Mouse (Mus musculus): Measurements from ENCODE around the gene Utrn.

Utrn gene

GRCm38 (mm10) chr10:12545440-12545839 lies 323.7 kb downstream of the Utrn start:
- no peak for DNase-seq (ENCODE audit: low spot score in 2 of 2)

DNA sequence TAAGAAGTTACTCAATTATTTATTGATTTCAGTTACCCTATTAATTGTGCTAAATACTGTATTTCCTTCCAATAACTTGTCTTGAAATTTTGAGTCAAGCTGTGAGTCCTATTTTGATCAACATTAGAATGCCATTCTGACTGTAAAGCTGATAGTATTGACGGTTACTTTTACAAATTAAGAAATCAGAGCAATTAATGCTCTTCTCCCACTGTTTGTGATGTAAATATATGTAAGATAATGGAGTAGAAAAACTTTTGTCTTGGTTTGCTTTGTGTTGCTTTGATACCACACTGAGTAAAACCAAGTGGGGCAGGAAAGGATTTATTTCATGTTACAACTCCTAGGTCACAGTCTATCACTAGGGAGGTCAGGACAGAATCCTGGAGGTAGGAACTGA lies 327.4 kb downstream of the Utrn start:
- no peak for DNase-seq (ENCODE audit: low spot score in 2 of 2)

DNA sequence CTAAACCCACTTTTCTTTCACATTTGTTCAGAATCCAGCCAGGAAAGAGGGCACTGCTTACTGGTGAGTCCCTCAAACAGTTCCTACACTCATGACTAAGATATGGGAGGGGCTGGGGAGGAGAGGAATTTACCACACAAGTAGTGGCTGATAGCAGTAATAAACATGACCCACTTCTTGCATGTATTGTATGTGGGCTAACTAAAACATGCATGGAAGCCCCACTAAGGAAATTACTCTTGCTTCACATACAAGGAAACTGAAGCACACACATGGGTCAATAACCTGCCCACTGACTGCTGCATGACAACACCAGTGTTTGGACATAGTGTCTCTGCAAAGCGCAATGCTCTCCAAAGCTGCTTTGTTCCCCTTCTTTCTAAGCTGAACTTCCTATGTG lies 333.9 kb downstream of the Utrn start:
- DNase-seq (ENCODE audit: low spot score in 2 of 2): no peak

GRCm38 (mm10) chr10:12534801-12535200 lies 334.4 kb downstream of the Utrn start:
- no peak for DNase-seq (ENCODE audit: low spot score in 2 of 2)

DNA sequence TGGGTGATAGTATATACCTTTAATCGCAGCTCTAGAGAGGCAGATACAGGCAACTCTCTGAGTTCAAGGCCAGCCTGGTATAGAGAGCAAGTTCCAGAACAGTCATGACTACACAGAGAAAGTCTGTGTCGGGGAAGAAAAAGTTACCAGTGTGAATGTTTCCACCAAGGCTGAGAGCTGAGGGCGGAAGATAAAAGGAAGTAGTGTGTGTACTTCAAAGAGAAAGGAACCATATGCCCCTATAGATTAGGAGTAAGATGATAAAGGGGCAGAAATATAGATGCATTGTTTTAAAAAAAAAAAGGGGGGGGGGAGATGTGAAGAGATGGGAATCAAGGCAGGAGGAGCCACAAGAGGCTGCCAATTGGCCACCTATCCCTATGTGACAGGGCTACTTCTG lies 334.9 kb downstream of the Utrn start:
- DNase-seq (ENCODE audit: low spot score in 2 of 2): no peak

DNA sequence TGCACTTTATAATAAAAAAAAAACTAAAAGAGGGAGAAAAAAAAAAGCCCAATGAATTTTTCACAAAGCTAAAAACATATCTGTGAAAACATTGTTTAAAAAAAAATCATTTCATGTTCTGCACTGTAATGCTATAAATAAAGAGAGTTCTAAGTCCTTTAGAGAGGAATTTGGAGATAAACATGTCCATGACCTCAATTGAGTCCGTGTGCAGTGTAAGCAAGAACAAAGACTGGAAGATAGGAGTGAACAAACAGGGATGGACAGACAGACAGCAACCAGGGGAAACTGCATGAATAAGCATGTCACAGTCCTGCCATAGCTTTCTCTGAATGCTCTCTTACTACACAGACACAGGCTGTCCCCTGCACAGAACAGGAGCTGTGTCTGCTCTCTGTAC lies 347.1 kb downstream of the Utrn start:
- DNase-seq (ENCODE audit: low spot score in 2 of 2): no peak

DNA sequence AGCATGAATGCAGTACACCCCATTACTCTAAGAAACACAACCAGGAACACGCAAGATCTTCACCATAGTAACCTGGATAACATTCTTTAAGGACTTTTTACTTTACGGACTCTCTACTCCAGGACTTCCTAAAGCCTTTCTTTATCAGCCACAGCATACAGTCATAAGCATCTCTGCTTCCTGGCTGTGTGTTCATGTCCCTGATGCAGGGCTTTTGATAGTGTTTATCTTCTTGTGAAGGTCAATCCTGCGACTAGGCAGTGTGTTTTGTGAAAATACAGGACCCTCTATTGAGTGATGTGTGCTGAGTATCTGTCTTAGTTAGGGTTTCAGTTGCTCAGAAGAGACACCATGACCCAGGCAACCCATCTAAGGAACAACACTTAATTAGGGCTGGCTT lies 351.0 kb downstream of the Utrn start:
- DNase-seq (ENCODE audit: low spot score in 2 of 2): no peak

DNA sequence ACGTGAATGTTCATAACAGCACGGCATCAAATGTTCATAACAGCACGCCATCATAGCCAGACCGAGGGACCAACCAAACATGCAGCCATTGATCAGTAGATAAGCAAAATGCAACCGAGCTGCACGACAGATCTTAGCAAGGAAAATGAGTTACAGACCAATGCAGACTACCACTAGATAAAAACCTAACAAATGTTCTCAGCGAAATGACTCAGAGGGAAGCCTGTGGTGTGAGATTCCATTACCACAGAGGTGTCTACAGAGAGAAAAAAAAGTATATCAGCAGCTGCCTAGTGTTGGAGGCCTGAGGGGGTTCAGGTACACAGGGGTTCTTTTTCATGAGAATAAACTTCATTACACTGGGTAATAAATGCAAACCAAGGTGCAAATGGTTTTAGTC lies 363.6 kb downstream of the Utrn start:
- no peak for DNase-seq (ENCODE audit: low spot score in 2 of 2)

GRCm38 (mm10) chr10:12500489-12500888 lies 368.7 kb downstream of the Utrn start:
- no peak for DNase-seq (ENCODE audit: low spot score in 2 of 2)

GRCm38 (mm10) chr10:12497555-12497954 lies 371.6 kb downstream of the Utrn start:
- no peak for DNase-seq (ENCODE audit: low spot score in 2 of 2)

- DNase-seq (ENCODE audit: low spot score in 2 of 2): no peak
These were observed 379.5 kb downstream of the Utrn start for GRCm38 (mm10) chr10:12489551-12490177.

DNA sequence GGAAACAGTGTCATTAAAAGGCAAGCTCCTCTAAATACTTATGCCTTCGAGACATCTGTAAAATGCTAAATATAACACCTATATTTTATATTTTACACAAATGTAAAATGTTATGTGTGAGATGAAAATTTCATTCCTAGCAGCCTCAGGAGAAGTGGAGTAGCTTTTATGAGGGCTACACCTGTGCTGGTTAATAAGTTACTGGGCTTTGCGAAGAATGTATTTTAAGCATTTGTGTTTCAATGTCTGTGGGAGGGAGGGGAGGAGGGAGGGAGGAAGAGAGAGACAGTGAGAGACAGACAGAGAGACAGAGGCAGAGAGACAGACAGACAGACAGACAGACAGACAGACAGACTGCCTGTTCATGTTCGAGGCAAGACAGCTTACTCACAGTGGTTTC lies 380.6 kb downstream of the Utrn start:
- no peak for DNase-seq (ENCODE audit: low spot score in 2 of 2)

DNA sequence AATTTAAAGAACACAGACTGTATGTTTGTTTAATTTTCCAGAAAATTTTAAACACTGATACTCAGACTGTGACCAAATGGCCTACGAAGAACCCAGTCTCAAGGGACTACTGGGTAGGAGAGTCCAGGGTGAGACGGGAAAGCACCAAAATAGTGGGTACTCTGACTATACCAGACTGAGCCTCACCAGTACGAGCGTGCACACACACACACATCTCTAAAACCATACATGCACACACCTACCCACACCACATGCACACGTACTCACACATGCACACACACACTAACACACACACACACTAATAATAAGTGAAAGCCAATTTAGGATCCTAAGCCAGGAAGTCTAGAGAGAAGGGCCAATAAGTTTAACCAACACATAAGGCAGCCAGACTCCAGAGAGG lies 381.0 kb downstream of the Utrn start:
- no peak for DNase-seq (ENCODE audit: low spot score in 2 of 2)

DNA sequence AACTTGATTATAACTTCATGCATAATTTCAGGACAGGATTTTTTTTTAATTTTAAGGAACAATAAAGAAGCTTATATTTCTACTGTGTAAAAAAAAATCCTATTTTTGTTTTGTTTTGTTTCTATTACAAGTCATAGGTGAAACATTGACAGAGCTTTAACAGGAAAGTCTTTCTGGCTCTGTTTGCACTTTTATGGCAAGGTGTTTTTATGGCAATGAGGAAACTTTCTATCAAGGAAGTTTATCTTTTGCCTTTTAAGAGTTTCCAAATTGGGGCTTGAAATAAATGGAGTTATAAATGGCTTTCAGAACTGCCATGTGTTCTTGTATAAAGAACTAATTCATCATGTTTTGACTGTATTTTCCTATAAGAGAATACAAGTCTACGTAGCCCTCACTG lies 385.7 kb downstream of the Utrn start:
- DNase-seq (ENCODE audit: low spot score in 2 of 2): no peak

DNA sequence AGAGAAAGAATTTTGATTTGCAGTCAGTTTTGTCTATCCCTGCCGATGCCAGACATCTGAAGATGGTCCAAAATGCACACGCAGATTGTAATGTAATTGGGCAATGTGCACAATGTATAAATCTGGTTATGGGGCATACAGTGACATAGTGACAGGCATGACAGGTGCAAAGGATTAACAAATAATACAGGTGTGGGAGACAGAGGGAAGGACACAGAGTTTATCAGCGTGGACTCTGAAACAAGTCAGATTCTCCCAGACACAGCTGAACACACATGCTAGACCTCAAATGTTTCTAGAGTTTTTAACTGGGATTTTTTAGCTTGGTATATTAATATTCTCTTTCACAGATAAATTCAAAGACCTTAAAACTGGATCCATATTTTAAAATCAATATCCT lies 386.2 kb downstream of the Utrn start:
- DNase-seq (ENCODE audit: low spot score in 2 of 2): no peak

DNA sequence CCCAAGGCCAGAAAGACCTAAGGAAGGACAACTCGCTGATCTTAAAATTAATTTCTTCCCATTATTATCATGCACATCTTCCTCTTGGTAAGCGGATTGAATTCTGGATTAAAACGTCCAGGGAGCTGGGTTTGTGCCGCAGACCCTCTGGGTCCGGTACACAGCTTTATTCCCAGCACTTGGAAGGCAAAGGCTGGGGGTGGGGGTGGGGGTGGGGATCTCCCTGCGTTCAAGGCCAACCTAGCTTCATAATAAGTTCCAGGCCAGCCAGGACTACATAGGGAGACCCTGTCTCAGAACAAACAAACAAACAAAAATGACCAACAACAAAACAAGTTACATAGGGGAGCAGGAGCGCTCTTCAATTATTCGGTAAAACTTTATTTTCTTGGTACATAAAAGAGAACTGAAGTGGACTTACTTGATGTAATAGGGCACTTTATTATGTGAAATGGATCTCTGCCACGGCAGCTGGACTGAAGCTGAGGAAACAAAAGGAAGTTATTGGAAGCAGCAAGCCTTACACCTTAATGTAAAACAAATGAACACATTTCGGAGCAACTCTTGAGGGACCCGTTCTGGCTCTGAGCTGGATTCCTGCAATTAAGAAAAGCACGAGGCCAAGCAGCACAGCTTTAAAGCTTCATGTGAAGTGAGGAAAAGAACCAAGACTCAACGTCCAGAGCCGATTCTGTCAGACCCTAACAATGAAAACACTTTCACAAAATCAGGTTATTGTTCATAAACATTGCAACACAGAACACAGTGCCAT lies 394.1 kb downstream of the Utrn start:
- DNase-seq (ENCODE audit: low spot score in 2 of 2): no peak

DNA sequence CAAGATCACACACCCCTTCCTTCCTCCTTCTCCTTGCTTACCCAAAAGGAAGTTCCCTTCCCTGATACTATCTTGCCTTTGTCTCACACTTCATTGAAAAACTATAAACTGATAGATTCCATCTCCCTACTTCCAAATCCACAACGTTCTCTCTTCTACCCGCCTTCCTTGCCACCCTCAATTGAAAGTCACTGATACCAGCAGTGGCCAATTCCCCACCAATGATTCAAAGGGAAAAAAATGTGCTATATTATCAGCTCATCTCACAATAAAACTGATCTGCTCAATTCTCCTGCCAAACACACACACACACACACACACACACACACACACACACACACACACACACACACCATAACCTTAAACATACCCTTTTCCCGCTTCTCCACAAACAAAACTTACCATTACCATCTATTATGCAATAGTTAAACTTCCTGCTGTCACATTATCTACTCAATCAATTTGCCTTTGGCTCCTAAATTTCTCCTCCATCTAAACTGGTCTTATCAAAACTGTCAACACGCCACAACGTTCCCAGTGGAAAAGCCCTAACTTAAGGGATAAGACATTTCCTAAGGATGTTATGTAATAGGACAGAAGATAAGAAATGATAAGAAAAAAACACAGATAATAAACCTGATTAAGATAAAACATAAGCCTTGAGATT lies 399.6 kb downstream of the Utrn start:
- no peak for DNase-seq (ENCODE audit: low spot score in 2 of 2)

- no peak for DNase-seq (ENCODE audit: low spot score in 2 of 2)
These were observed 401.6 kb downstream of the Utrn start for GRCm38 (mm10) chr10:12467544-12467943.

- no peak for DNase-seq (ENCODE audit: low spot score in 2 of 2)
These were observed 408.2 kb downstream of the Utrn start for GRCm38 (mm10) chr10:12460945-12461344.

DNA sequence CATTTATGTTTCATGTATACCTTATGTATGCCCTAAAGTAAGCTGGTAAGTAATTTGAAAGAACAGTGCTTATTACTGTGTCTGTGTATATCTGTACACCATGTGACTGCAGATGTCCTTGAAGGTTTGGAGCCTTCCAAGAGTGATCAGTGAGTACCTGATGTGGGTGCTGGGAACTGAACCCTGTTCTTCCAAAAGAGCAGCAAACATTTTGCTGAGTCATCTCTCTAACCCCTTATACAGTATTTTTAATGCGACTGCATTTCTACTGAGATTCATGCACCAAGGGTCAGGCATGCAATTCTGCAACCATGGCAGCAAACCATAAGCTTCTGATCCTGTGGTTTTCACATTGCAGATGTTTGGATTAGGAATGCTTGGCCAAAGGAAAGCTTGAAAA lies 412.3 kb downstream of the Utrn start:
- DNase-seq (ENCODE audit: low spot score in 2 of 2): no peak

DNA sequence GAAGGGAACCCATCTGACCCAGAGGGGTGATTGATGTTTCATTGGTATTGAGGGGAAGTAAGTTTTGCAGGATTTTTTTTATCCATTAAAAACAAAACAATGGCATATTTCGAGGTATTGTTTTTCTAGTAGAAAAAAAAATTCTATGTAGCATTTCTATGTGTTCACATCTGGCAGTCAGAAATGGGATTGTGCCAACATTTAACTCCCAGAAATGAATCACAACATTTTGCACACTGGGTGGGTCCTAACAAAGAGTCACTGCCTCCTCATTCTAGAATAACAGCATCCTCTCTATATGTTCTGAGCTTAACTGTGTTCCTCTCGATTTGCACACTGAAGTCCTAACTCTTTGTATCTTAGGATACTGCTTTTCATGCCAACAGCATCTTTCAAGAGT lies 416.5 kb downstream of the Utrn start:
- DNase-seq (ENCODE audit: low spot score in 2 of 2): no peak

DNA sequence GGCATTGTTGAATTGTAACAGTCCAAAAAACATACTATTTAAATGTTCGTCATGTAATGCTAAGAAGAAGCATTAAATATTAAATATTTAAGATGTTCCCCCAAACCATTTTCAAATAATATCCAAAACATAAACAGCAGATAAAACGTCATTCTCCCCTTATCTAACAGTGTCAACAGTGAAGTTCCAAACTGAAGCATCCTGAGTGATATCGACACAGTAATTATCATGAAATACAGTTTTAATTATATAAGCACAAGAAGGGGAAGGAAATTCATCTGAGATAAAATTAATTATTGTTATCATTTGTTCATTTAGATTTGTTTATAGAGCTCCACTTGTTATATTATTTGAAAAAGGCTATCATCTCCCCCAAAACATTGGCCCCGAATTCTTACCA lies 425.0 kb downstream of the Utrn start:
- DNase-seq (ENCODE audit: low spot score in 2 of 2): no peak

- no peak for DNase-seq (ENCODE audit: low spot score in 2 of 2)
These were observed 436.0 kb downstream of the Utrn start for GRCm38 (mm10) chr10:12433161-12433560.
